Mouse (Mus musculus) G1E-ER4 (cell line): ENCODE results near the gene Hist4h4. TPM values are rescaled to one million over a fixed set of nuclear protein-coding genes. Genes with fewer than 3 reads are reported as not detected.

Source experiments
- GATA1 ChIP-seq: IDR thresholded peaks from one replicate; pipeline ENCODE4 v1.8.0; 2012; ENCODE audit warnings: low read length, inconsistent platforms
- polyA plus RNA-seq: library from polyadenylated mRNA; stranded (reverse); fragments of >175 nt; gene quantifications from 2 replicates; pipeline ENCODE4 v1.2.3, GENCODE M21; 2012

The Hist4h4 gene
- polyA plus RNA-seq, 1 experiment: 1.3 TPM

- TF ChIP-seq GATA1: no peak
Observed at GRCm38 (mm10) chr6:136827116-136827515, 22.9 kb upstream of the Hist4h4 start.

DNA sequence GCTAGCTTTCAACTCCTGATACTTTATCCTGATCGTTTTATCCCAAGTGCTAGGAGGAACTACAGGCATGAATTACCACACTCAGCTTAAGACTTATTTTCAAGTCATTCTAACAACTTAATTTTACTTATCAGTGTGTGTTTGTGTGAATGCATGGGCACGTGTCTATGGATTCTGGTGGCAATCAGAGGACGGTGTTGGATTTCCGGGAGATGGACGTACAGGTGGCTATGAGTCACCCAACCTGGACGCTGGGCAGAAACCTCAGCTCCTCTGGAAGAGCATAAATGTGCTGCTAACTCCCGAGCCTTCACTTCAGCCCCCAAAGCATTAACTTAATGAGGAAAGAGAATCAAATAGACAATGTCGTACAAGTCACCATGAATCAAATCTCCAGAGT, 20.8 kb upstream of the Hist4h4 start:
- TF ChIP-seq GATA1: no peak

- no peak for TF ChIP-seq GATA1
Observed at GRCm38 (mm10) chr6:136821086-136821485, 16.9 kb upstream of the Hist4h4 start.

GRCm38 (mm10) chr6:136820381-136820780, 16.2 kb upstream of the Hist4h4 start:
- no peak for TF ChIP-seq GATA1

DNA sequence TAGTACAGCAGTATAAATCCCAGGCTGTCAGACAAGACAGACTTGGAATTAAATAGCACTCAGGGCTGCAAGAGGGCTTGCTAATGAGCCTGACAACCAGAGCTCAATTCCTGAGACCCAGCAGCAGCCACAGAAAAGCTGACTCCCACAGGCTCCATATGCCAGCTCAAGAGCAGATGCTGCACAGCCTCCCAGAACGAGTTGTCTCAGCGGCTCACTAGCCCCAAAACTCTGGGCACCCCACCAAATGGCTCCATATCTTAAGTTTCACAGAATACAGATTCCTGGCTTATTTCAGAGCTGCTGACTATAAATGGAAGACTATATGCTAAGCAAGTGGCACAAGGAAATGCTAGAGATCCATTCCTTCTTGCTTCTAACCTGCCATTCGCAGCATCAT, 13.3 kb upstream of the Hist4h4 start:
- no peak for TF ChIP-seq GATA1

GRCm38 (mm10) chr6:136816826-136817225, 12.6 kb upstream of the Hist4h4 start:
- TF ChIP-seq GATA1: no peak

- no peak for TF ChIP-seq GATA1
Observed at GRCm38 (mm10) chr6:136815381-136815780, 11.2 kb upstream of the Hist4h4 start.

- TF ChIP-seq GATA1: no peak
Observed at GRCm38 (mm10) chr6:136813117-136813516, 8.9 kb upstream of the Hist4h4 start.

- no peak for TF ChIP-seq GATA1
Observed at GRCm38 (mm10) chr6:136811196-136811595, 7.0 kb upstream of the Hist4h4 start.

DNA sequence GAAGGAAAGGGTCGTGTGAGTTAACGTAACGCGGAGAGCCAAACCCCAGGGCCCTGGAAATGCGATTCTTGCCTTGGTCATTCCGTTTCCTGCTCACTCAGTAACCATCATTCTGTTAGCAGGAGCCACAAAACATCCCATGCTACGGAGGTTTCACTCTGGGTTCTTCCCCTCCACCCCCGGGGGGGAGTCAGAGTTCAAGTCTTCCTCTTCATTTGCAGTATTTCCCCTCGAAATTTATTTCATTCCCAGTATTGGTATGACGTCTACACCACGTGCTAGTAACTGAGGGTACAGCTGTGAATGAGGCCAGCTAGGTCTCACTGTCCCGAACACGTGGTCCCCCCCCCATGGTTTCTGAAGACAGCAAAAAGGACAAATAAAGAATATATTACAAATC, 5.5 kb upstream of the Hist4h4 start:
- no peak for TF ChIP-seq GATA1

DNA sequence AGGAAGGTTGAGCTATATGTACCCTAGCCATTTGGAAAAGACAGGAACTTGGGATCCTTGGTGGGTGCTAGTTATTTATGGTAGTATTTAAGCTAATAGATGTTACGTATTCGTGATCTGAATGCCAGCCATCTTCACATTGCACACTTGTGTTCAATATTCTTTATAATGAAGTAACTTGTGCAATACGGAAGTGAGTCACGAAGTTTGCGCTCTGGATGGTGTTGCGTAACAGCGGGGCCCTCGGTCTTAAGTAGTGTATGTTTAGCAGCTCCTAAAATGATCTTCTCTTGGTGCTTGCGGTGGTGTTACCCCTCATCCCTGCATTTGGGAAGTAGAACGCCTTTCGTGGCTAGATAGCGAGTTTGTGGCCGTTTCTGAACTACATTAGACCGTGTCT, 4.9 kb upstream of the Hist4h4 start:
- TF ChIP-seq GATA1: no peak

DNA sequence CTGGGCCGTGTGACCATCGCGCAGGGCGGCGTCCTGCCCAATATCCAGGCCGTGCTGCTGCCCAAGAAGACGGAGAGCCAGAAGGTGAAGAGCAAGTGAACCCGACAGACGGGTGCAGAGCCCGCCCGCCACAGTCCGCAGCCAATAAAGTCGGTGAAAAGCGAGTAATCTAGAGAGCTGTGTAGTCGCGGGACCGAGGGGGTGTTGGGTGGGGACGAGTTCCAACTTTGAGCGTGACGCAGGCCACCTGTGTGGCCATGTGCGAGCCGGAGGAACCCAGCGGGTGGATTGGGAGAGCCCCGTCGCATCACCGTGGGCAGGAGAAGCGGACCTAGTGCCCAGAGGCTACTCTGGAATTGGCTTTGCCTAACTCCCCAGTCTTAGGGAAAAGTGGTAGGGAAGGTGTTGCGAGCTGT, 4.4 kb upstream of the Hist4h4 start:
- TF ChIP-seq GATA1: no peak

- TF ChIP-seq GATA1: no peak
Observed at GRCm38 (mm10) chr6:136808014-136808417, 3.8 kb upstream of the Hist4h4 start, which contains the start of gene H2afj. TSS of gene H2afj (plus strand) at chr6:136808244.

DNA sequence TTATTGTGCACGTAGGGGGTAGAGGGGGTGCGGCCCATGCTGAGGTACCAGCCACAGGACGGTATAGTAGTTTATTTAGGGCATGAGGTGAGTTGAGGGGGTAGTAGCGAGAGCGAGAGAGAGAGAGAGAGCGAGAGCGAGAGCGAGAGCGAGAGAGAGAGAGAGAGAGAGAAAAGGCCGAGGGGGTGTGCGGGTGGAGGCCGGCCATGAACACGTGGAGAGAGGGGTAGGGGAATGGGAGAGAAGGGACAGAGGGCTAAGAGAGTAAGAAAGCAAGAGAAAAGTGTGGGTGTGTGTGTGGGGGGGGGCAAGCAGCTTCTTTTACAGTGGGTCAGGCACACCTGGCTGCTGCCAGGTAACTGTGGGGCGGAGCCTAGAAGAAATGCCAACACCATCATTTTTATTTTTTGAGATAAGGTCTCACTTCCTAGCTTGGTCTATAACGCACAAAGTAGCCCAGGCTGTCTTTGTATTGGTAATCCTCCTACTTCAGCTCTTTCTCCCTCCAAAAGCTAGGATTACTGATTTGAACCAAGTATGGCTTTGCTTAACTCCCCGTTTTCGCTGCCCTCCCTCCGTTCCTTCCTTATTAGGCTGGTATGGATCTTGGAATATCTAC, 3.3 kb upstream of the Hist4h4 start:
- TF ChIP-seq GATA1: no peak

- no peak for TF ChIP-seq GATA1
Observed at GRCm38 (mm10) chr6:136806819-136807218, 2.6 kb upstream of the Hist4h4 start.

GRCm38 (mm10) chr6:136805409-136805775, 1.2 kb upstream of the Hist4h4 start:
- no peak for TF ChIP-seq GATA1

DNA sequence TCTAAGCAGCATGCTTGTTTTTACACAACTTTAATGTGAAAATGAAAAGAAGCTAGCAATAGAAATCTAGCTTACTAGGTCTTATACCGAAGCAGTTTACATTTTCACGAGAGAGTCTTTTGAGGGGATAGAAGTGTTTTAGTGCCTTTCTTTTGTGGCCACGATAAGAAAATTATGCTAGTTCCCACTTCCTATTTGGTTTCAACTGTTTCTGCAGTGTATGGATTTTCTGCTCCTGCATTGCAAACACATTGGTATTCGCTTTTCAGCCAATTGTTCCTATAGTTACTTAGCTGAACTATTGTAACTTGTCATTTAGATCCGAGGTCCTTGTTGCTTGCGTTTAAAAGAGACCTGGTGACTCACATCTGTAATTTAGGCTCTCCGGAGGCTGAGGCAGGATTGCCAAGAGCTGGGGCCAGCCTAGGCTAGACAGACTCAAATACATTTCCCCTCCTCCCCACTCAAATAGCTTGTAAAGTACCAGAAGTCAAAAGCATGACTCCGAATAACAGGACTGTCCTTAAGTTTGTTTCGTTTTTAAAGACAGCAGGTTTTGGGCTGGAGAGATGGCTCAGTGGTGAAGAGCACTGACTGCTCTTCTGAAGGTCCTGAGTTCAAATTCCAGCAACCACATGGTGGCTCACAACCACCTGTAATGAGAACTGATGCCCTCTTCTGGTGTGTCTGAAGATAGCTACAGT, 642 bp upstream of the Hist4h4 start:
- no peak for TF ChIP-seq GATA1
